ENCODE assay signal across 9 mouse cellular contexts in genomic region chr13:94560011-94560410, GRCm38 (mm10).
DNase-seq lines count a peak whose midpoint lies in the region; TF ChIP-seq lines count a peak whose summit lies in the region.
"Had no signal": no experiment of that assay in that cellular context is flagged by ENCODE, and none has a peak within 500 bp of the region (broad histone marks: within the 10 kb centered on the region; RNA-seq: fewer than 3 reads in every experiment).

No protein-coding gene starts in this region.

- DNase-seq in ES-E14 (ENCODE audit: low read depth, low spot score), result peak; percentile 70
- DNase-seq in heart, adult 9 months (ENCODE audit: low spot score in 2 of 2), result peak; percentile 41 to 66
- DNase-seq in kidney, postnatal 14 days, result peak; percentile 86
- DNase-seq in lung, adult 2 months, result peak; percentile 63
- DNase-seq in retina, embryonic 14.5 days (ENCODE audit: low spot score), result peak; percentile 92
- peak; percentile 36 for DNase-seq in urinary bladder, postnatal 10 days (ENCODE audit: low spot score)

- no peaks in the 10 kb centered on the region for H3K4me1 ChIP-seq in ES-E14 (ENCODE audit: control insufficient read depth in 2 of 2, insufficient read depth in 2 of 2, low read length in 2 of 2, poor library complexity in 1 of 2)
- H3K4me1 ChIP-seq in bone marrow, adult 2 months (ENCODE audit: control insufficient read depth, insufficient read depth, low read length), result no peaks in the 10 kb centered on the region
- no peaks in the 10 kb centered on the region for H3K4me1 ChIP-seq in embryonic fibroblast, embryonic 13.5 days (ENCODE audit: control insufficient read depth, insufficient read depth, low read length)
- H3K4me1 ChIP-seq in lung, adult 2 months (ENCODE audit: control insufficient read depth, insufficient read depth, low read length), result 0 out of 2 replicates have a peak, but pooled peaks cover 2% of the 10 kb centered on the region

- H3K36me3 ChIP-seq in ES-E14 (ENCODE audit: control insufficient read depth, insufficient read depth, low read length, poor library complexity, severe bottlenecking), result peaks cover 2% of the 10 kb centered on the region; the same call in 1 of the 2 replicates
- H3K36me3 ChIP-seq: liver, embryonic 15.5 days had no signal

- H3K4me3 ChIP-seq in ES-E14 (ENCODE audit: insufficient read depth in 1 of 2, low read depth in 1 of 2, low read length in 2 of 2, poor library complexity in 1 of 2, severe bottlenecking in 1 of 2), result no peak overlapping the region
- no peak overlapping the region for H3K4me3 ChIP-seq in bone marrow, adult 2 months (replicated peaks; ENCODE audit: control insufficient read depth, low read depth, low read length)
- no peak overlapping the region for H3K4me3 ChIP-seq in embryonic fibroblast, embryonic 13.5 days (ENCODE audit: insufficient read depth, low read length)
- H3K4me3 ChIP-seq in lung, adult 2 months (replicated peaks; ENCODE audit: extremely low read depth, low read depth, low read length), result no peak overlapping the region
- H3K4me3 ChIP-seq: liver, embryonic 15.5 days had no signal

- H3K27ac ChIP-seq in ES-E14 (ENCODE audit: insufficient read depth, low read depth, low read length, poor library complexity, severe bottlenecking), result no peak overlapping the region
- H3K27ac ChIP-seq in bone marrow, adult 2 months (ENCODE audit: control insufficient read depth, insufficient read depth, low read depth, low read length, poor library complexity), result no peak overlapping the region
- H3K27ac ChIP-seq in embryonic fibroblast, embryonic 13.5 days (ENCODE audit: insufficient read depth, low read length), result no peak overlapping the region
- H3K27ac ChIP-seq: liver, embryonic 15.5 days had no signal

- no peak for TF ChIP-seq POLR2A in bone marrow, adult 2 months (IDR thresholded peaks at IDR 0.05; ENCODE audit: borderline replicate concordance, control insufficient read depth, low read depth, low read length)
- no peak for TF ChIP-seq POLR2A in embryonic fibroblast, embryonic 13.5 days (IDR thresholded peaks at IDR 0.05; ENCODE audit: low read depth, low read length)
- no peak for TF ChIP-seq POLR2A in lung, adult 2 months (IDR thresholded peaks at IDR 0.05; ENCODE audit: borderline replicate concordance, extremely low read depth, low read depth, low read length)

- no peaks in the 10 kb centered on the region for H3K9me3 ChIP-seq in ES-E14 (ENCODE audit: control insufficient read depth, insufficient read depth, low read depth, low read length)
- H3K9me3 ChIP-seq: liver, embryonic 15.5 days had no signal

- WGBS in bone marrow, adult 2 months, result 6% methylated on average over 3 of the region's 3 CpGs
- WGBS in lung, adult 2 months, result 4% methylated on average over 3 of the region's 3 CpGs

- in situ Hi-C loops in ES-E14 (cut with MboI; ENCODE audit: low sequenced_read_pairs in 2 of 2, unreplicated experiment in 2 of 2), result no loop called here

- no peak overlapping the region for H3K9ac ChIP-seq in ES-E14 (ENCODE audit: insufficient read depth, low read depth, low read length, poor library complexity, severe bottlenecking)
- H3K9ac ChIP-seq: liver, embryonic 15.5 days had no signal

- TF ChIP-seq CTCF in bone marrow, adult 2 months (IDR thresholded peaks at IDR 0.05; ENCODE audit: control insufficient read depth, insufficient read depth, low read length), result peak; percentile 83
- peak; percentile 85 for TF ChIP-seq CTCF in embryonic fibroblast, embryonic 13.5 days (IDR thresholded peaks at IDR 0.05; ENCODE audit: borderline replicate concordance, insufficient read depth, low read length)
- TF ChIP-seq CTCF in lung, adult 2 months (IDR thresholded peaks at IDR 0.05; ENCODE audit: insufficient read depth, low read length), result peak; percentile 91

TF ChIP-seq in ES-E14, 5 proteins besides CTCF, POLR2A, EP300 and RAD21:
- peak; percentile 85 for TF ChIP-seq ZC3H11A (IDR thresholded peaks at IDR 0.05; ENCODE audit: borderline replicate concordance, low read depth, low read length)
- no peak for TF ChIP-seq CHD2 (IDR thresholded peaks at IDR 0.05; ENCODE audit: low read depth, low read length)

Comparison
In these comparisons a context has a peak if more than half of its experiments do, and no peak if none do; other contexts are left out.
1. DNase-seq: peak in every context shown above with its lines; median percentile 92 in retina, embryonic 14.5 days; 86 in kidney, postnatal 14 days; 70 in ES-E14; 63 in lung, adult 2 months; 54 in heart, adult 9 months; 36 in urinary bladder, postnatal 10 days.